Mouse (Mus musculus) thymus, adult 2 months (tissue): ENCODE results near the gene Cep295. TPM values are rescaled to one million over a fixed set of nuclear protein-coding genes. Genes with fewer than 3 reads are reported as not detected.
"Not testable (repeated sequence)": the region's sequence is repeated elsewhere in the genome, so short reads cannot be mapped to it uniquely, and the experiment has no call there.

Experiments used
- DNase-seq: peaks from one replicate; pipeline ENCODE4 v3.0.0; 2021
- H3K27ac ChIP-seq: fragments of 200-500 bp; 2 replicates; pipeline ENCODE4 v1.5.1; 2012; ENCODE audit warnings: low read length, control low read depth; ENCODE audit not compliant: control insufficient read depth, insufficient read depth
- H3K27me3 ChIP-seq: fragments of 200-500 bp; 2 replicates; pipeline ENCODE4 v1.6.1; 2012; ENCODE audit warnings: mild to moderate bottlenecking, low read length, moderate library complexity, mixed read lengths; ENCODE audit not compliant: control insufficient read depth, insufficient read depth
- H3K36me3 ChIP-seq: fragments of 200-500 bp; 2 replicates; pipeline ENCODE4 v1.6.1; 2012; ENCODE audit warnings: mild to moderate bottlenecking, low read length, moderate library complexity; ENCODE audit not compliant: control insufficient read depth, insufficient read depth
- H3K4me1 ChIP-seq: fragments of 200-500 bp; replicated peaks from 2 replicates; pipeline ENCODE4 v1.6.1; 2012; ENCODE audit warnings: low read length; ENCODE audit not compliant: control insufficient read depth, insufficient read depth
- H3K4me3 ChIP-seq: fragments of 200-500 bp; 2 replicates; pipeline ENCODE4 v1.5.1; 2012; ENCODE audit warnings: mild to moderate bottlenecking, low read length, control low read depth, moderate library complexity; ENCODE audit not compliant: control insufficient read depth, insufficient read depth
- CTCF ChIP-seq: fragments of 200-500 bp; IDR thresholded peaks from 2 replicates; pipeline ENCODE4 v1.5.1; 2012; ENCODE audit warnings: mild to moderate bottlenecking, control low read depth, low read length, moderate library complexity, borderline replicate concordance; ENCODE audit not compliant: control insufficient read depth, poor library complexity, insufficient read depth; ENCODE audit errors: extremely low read depth
- POLR2A ChIP-seq: fragments of 200-500 bp; IDR thresholded peaks from 2 replicates; pipeline ENCODE4 v1.6.1; 2012; ENCODE audit warnings: mild to moderate bottlenecking, low read length, control low read depth, moderate library complexity; ENCODE audit not compliant: control insufficient read depth, poor library complexity, insufficient read depth; ENCODE audit errors: extremely low read depth
- WGBS: fragments of 180-500 bp; shearing (Covaris S2); methylation state at CpG from one replicate; pipeline ENCODE4 v1.1.7; 2018; 5-methylcytosine and 5-hydroxymethylcytosine counted together
- polyA plus RNA-seq: library from polyadenylated mRNA; depleted of rRNA; stranded (reverse); fragments of >200 nt; gene quantifications from 2 replicates; pipeline ENCODE4 v1.2.3, GENCODE M21; 2012

The Cep295 gene
- polyA plus RNA-seq, 1 experiment = 13.1 TPM

DNA sequence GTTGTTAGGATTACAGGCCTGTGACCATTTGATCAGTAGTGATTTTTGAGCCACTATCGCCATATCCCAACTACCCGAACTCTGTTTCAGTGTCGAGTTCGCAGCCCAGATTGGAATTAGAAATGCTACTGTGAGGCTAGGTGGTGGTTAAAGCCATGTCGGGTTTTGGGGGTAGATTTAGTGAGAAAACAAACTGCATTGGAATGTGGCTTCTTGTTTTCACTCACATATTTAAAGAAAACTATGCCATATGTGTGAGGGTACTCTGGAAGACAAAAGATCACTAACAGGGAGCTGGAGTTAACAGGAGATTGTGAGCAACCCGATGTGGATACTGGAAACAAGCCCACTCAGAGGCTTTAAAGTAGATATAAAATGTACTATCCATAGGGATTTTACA is 50.3 kb downstream of the Cep295 start:
- no peak for DNase-seq
- H3K36me3 ChIP-seq = peaks cover 43% of the 10 kb centered on the region
- TF ChIP-seq POLR2A (no peak), CTCF (no peak)
- H3K27ac ChIP-seq = no peak overlapping the region
- H3K27me3 ChIP-seq = no peaks in the 10 kb centered on the region
- peaks cover 6% of the 10 kb centered on the region for H3K4me1 ChIP-seq
- WGBS = 17% methylated on average over 6 of the region's 6 CpGs
- H3K4me3 ChIP-seq = peak overlapping the region; percentile 29; the same call in 1 of the 2 replicates

DNA sequence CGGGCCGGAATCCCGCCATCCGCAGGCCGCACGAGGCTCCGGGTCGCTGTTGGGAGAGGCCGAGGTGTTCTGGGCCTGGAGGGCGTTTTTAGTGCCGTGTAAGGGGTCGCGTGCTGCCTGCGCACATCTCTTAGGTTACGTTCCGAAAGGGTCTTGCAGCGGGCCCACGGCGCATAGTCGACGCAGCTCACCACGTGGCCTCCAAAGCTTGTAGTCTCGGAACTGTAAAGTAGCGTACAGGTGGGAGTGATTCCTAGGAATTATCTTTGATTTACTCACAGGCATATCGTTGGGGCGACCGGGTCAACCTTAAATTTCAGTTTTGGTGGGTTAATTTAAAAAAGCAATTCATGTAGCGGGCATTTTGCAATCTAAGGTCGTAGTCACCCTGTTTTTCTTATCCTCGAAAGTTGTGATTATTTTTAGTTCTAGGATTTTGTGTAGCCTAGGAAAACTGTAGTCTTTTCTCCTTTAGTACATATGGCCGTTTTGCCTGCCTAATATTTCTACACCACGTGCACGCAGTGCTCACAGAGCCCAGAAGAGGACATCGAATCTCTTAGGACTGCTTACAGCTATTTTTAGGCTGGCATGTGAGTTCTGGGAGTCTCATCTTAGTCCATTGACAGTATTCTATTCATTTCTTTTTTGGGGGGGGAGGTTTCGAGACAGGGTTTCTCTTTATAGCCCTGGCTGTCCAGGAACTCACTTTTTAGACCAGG is 51.0 kb downstream of the Cep295 start, which contains the start of gene 4931406C07Rik:
TSS of gene 4931406C07Rik (minus strand) at position 51 of the 722 bp plus-strand sequence.
- Histone ChIP-seq H3K27me3 (no peaks in the 10 kb centered on the region), H3K4me3 (peak within 1 kb of the TSS; percentile 97), H3K36me3 (peaks cover 36% of the 10 kb centered on the region), H3K27ac (peak within 1 kb of the TSS; percentile 44; the same call in 1 of the 2 replicates), H3K4me1 (peaks cover 6% of the 10 kb centered on the region)
- TF ChIP-seq POLR2A (no peak), CTCF (no peak)
- no peak for DNase-seq
- under 1% methylated on average over 35 of the region's 35 CpGs for WGBS

DNA sequence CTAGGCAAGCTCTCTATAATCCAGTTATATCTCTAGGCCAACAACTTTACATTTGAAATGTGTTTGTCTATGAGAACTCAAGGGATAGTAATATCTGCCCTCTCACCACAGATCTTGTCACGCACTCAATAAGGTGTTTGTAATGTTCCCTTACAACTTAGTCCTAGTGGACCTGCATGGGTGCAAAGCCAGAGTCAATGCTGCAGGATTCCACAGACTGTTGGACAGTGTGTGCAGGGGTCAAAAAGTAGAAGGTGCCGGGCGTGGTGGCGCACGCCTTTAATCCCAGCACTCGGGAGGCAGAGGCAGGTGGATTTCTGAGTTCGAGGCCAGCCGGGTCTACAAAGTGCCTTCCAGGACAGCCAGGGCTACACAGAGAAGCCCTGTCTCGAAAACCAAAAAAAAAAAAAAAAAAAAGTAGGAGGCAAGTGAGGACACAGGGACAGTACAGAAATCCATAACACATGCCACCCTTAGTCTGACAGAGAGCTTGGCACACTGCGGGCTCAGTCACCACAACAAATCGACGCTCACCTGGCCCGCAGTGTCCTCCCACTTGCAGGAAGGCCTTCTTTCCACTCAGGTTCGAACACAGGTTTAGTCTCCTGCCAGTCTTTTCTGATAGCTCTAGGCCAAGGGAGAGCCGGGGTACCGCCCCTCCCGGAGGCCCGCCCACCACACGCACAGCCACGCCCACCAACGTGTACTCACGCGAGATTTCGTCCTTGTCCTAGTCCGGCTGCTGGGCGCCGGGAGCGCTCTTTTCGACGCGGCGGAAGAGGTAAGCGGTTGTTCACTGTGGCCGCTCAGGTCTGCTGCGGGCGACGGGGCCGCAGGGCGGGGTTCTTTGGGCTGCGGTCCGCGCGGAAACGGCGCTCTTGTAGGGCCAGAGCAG is 51.8 kb downstream of the Cep295 start, which contains the start of gene Taf1d:
TSS of gene Taf1d (plus strand) at position 712 of the 895 bp plus-strand sequence.
- H3K4me1 ChIP-seq = peaks cover 6% of the 10 kb centered on the region
- peak; percentile 99 for DNase-seq
- H3K27me3 ChIP-seq = no peaks in the 10 kb centered on the region
- 11% methylated on average over 45 of the region's 45 CpGs for WGBS
- peak within 1 kb of the TSS; percentile 97 for H3K4me3 ChIP-seq
- TF ChIP-seq CTCF (peak; percentile 39; the same call in 1 of the 2 replicates), POLR2A (peak; percentile 91)
- H3K27ac ChIP-seq = peak within 1 kb of the TSS; percentile 44; the same call in 1 of the 2 replicates
- peaks cover 28% of the 10 kb centered on the region for H3K36me3 ChIP-seq

DNA sequence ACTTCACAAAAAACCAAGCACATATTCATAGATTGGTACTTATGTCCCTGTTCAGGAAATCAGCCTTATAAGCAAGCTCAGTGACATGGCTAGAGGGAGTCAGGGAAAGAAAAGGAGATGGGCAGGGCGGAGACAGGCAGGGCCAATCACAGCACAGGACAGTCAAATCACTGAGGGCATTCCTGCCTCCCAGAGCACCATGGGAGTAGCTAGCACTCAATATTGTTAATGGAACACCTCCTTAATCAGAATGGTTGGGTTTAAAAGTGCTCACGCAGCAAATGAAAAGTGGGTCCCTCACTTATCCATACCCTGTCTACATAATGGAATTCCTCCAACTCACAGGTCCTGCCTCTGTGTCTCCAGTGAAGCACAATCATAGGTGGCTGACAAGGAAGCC is 54.7 kb downstream of the Cep295 start:
- 98% methylated on average over 2 of the region's 2 CpGs for WGBS
- TF ChIP-seq POLR2A (no peak), CTCF (no peak)
- Histone ChIP-seq H3K4me3 (no peak overlapping the region), H3K27me3 (no peaks in the 10 kb centered on the region), H3K36me3 (0 out of 2 replicates have a peak, but pooled peaks cover 4% of the 10 kb centered on the region), H3K4me1 (peaks cover 6% of the 10 kb centered on the region), H3K27ac (no peak overlapping the region)
- DNase-seq = no peak

DNA sequence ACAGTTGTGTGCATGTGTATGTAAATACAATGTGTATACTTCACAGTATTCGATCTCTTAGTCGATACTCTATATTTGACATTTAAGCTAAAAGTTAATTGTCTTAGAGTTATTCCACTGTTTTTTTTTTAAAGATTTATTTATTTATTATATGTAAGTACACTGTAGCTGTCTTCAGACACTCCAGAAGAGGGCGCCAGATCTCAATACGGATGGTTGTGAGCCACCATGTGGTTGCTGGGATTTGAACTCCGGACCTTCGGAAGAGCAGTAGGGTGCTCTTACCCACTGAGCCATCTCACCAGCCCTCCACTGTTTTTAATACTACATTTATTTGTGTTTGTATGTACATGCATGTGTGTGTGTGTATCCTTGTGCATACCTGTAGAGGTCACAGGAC is 55.6 kb downstream of the Cep295 start:
- not testable (repeated sequence) for DNase-seq, H3K36me3 ChIP-seq, H3K27ac ChIP-seq, H3K4me1 ChIP-seq, H3K27me3 ChIP-seq, H3K4me3 ChIP-seq
- 89% methylated on average over 6 of the region's 6 CpGs for WGBS

DNA sequence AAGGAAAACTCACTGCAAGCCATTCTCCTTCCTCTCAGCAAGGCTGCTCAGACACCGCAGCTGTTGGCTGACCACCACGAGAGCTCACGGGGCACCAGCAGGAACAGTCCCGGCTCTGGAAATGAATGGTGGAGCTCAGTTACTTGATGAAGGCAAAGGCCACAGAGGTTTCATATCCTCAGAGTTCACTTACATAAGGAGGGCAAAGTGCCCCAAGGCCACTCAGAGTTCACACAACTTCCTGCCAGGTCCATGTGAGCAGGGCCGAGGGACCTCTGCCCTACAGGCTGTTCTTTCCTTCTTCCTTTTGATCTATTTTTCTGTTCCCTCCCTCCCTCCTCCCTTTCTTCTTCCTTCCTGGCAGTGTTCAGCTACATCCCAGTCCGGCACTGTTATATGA is 56.2 kb downstream of the Cep295 start:
- 41% methylated on average over 6 of the region's 6 CpGs for WGBS
- no peak overlapping the region for H3K4me3 ChIP-seq
- no peaks in the 10 kb centered on the region for H3K27me3 ChIP-seq
- TF ChIP-seq POLR2A = no peak
- no peak for TF ChIP-seq CTCF
- no peak for DNase-seq
- H3K4me1 ChIP-seq = peaks cover 2% of the 10 kb centered on the region; the same call in 1 of the 2 replicates
- no peaks in the 10 kb centered on the region for H3K36me3 ChIP-seq
- H3K27ac ChIP-seq = no peak overlapping the region
